Mouse (Mus musculus) liver, embryonic 16.5 days (tissue): ENCODE measurements around the gene Gm36864. TPM values are rescaled to one million over a fixed set of nuclear protein-coding genes. Genes with fewer than 3 reads are reported as not detected.

ENCODE experiments used
- ATAC-seq: fragments of 200-750 bp; cut with Nextera tagmentation; 2 replicates; pipeline ENCODE4 v1.8.0; 2017; ENCODE audit warnings: low read depth, mild to moderate bottlenecking, moderate number of reproducible peaks, moderate library complexity
- H3K27ac ChIP-seq: fragments of 300-500 bp; sonication (generic); 2 replicates; pipeline ENCODE4 v1.5.1; 2014; ENCODE audit warnings: mild to moderate bottlenecking, low read length
- H3K27me3 ChIP-seq: fragments of 300-500 bp; sonication (generic); 2 replicates; pipeline ENCODE4 v1.6.1; 2014; ENCODE audit warnings: low read depth, low read length, mixed read lengths; ENCODE audit not compliant: control insufficient read depth, insufficient read depth
- H3K36me3 ChIP-seq: fragments of 300-500 bp; sonication (generic); 2 replicates; pipeline ENCODE4 v1.6.1; 2014; ENCODE audit warnings: mild to moderate bottlenecking; ENCODE audit not compliant: control insufficient read depth, insufficient read depth
- H3K4me1 ChIP-seq: fragments of 300-500 bp; sonication (generic); 2 replicates; pipeline ENCODE4 v1.6.1; 2014; ENCODE audit warnings: low read depth, low read length, mixed read lengths; ENCODE audit not compliant: control insufficient read depth
- H3K4me2 ChIP-seq: fragments of 300-500 bp; sonication (generic); 2 replicates; pipeline ENCODE4 v1.6.1; 2014; ENCODE audit warnings: low read depth, low read length, mixed read lengths
- H3K4me3 ChIP-seq: fragments of 300-500 bp; sonication (generic); 2 replicates; pipeline ENCODE4 v1.5.1; 2014; ENCODE audit warnings: low read depth, mild to moderate bottlenecking, low read length
- H3K9ac ChIP-seq: fragments of 300-500 bp; sonication (generic); 2 replicates; pipeline ENCODE4 v1.6.1; 2014; ENCODE audit warnings: low read depth, low read length
- H3K9me3 ChIP-seq: fragments of 300-500 bp; sonication (generic); replicated peaks from 2 replicates; pipeline ENCODE4 v1.6.1; 2016; ENCODE audit warnings: low read length; ENCODE audit not compliant: control insufficient read depth
- WGBS: fragments of 180-500 bp; shearing (Covaris S2); extraction: QIAGEN DNeasy Blood & Tissue Kit; methylation state at CpG from one replicate; pipeline ENCODE4 v1.1.7; 2014; ENCODE audit not compliant: insufficient replicate concordance; 5-methylcytosine and 5-hydroxymethylcytosine counted together
- polyA plus RNA-seq: library from polyadenylated mRNA; unstranded; fragments of >200 nt; fragmentation: Nextera tagmentation; extraction: Ambion mirVana; gene quantifications from 2 replicates; pipeline ENCODE4 v1.2.1, GENCODE M21; 2015

Gene Gm36864
- polyA plus RNA-seq, 1 experiment from 2014 or later, result not detected

- no peak overlapping the region for H3K27ac ChIP-seq
- no peak overlapping the region for H3K4me3 ChIP-seq
- H3K9ac ChIP-seq, result no peak overlapping the region
- no peaks in the 10 kb centered on the region for H3K27me3 ChIP-seq
- H3K4me1 ChIP-seq, result no peaks in the 10 kb centered on the region
- 12% methylated on average over 1 of the region's 1 CpGs for WGBS
- H3K9me3 ChIP-seq, result no peaks in the 10 kb centered on the region
- H3K4me2 ChIP-seq, result no peak overlapping the region
- no peaks in the 10 kb centered on the region for H3K36me3 ChIP-seq
- no peak for ATAC-seq
Observed at GRCm38 (mm10) chr7:44280959-44281358, 45.0 kb downstream of the Gm36864 start.

- 63% methylated on average over 7 of the region's 7 CpGs for WGBS
- Histone ChIP-seq H3K4me1 (no peaks in the 10 kb centered on the region), H3K27me3 (no peaks in the 10 kb centered on the region), H3K4me2 (no peak overlapping the region), H3K9me3 (no peaks in the 10 kb centered on the region), H3K36me3 (no peaks in the 10 kb centered on the region), H3K4me3 (no peak overlapping the region), H3K9ac (no peak overlapping the region), H3K27ac (no peak overlapping the region)
- ATAC-seq, result no peak
Observed at GRCm38 (mm10) chr7:44281586-44281985, 45.6 kb downstream of the Gm36864 start.

DNA sequence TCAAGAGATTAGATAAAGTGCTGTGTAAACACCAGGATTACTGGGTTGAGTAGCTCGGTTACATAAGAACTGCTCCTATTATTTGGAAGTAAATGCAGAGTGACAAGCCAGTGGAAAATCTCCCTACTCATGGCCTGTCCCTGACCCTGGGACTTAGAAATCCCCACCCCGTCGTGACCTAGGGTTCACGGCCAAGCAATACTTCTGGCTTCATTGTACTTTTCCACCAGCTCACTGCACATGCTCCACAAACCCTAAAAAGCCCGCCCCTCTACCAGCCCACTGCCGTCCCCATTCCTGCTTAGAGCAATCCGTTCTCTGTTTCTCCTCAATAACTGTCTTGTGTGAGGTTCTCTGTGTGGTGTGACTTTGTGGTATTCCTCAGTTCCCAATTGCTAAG is 51.8 kb downstream of the Gm36864 start:
- no peak for ATAC-seq
- Histone ChIP-seq H3K4me1 (no peaks in the 10 kb centered on the region), H3K9ac (no peak overlapping the region), H3K9me3 (no peaks in the 10 kb centered on the region), H3K27ac (no peak overlapping the region), H3K27me3 (no peaks in the 10 kb centered on the region), H3K4me3 (no peak overlapping the region), H3K36me3 (no peaks in the 10 kb centered on the region), H3K4me2 (no peak overlapping the region)
- WGBS, result 44% methylated on average over 7 of the region's 7 CpGs

GRCm38 (mm10) chr7:44290986-44291385 is 55.0 kb downstream of the Gm36864 start:
- Histone ChIP-seq H3K4me2 (no peak overlapping the region), H3K9ac (no peak overlapping the region), H3K4me3 (no peak overlapping the region), H3K27me3 (no peaks in the 10 kb centered on the region), H3K36me3 (no peaks in the 10 kb centered on the region), H3K27ac (no peak overlapping the region), H3K9me3 (no peaks in the 10 kb centered on the region), H3K4me1 (no peaks in the 10 kb centered on the region)
- 49% methylated on average over 4 of the region's 4 CpGs for WGBS
- no peak for ATAC-seq

- H3K9ac ChIP-seq, result no peak overlapping the region
- no peak for ATAC-seq
- WGBS, result 30% methylated on average over 4 of the region's 4 CpGs
Observed at GRCm38 (mm10) chr7:44291418-44291817, 55.4 kb downstream of the Gm36864 start.

More at GRCm38 (mm10) chr7:44291418-44291817, 55.4 kb downstream of the Gm36864 start:
- no peaks in the 10 kb centered on the region for H3K9me3 ChIP-seq
- H3K27ac ChIP-seq, result no peak overlapping the region
- no peak overlapping the region for H3K4me2 ChIP-seq
- H3K36me3 ChIP-seq, result no peaks in the 10 kb centered on the region
- no peak overlapping the region for H3K4me3 ChIP-seq
- H3K27me3 ChIP-seq, result no peaks in the 10 kb centered on the region
- H3K4me1 ChIP-seq, result no peaks in the 10 kb centered on the region

Other genes with a start within 250 kb of the Gm36864 start
- gene Klk1b11, start 240.3 kb upstream of the Gm36864 start, polyA plus RNA-seq, result not detected in 2 replicates
- 0.26 TPM in 1 of 2 replicates, not detected in the other for gene Klk1b26, start 224.0 kb upstream of the Gm36864 start, polyA plus RNA-seq
- gene Klk1b27, start 183.9 kb upstream of the Gm36864 start, polyA plus RNA-seq, result not detected in 2 replicates
- gene Klk1b21, start 133.8 kb upstream of the Gm36864 start, polyA plus RNA-seq, result not detected in 2 replicates
- not detected in 2 replicates for gene Klk1b22, start 123.5 kb upstream of the Gm36864 start, polyA plus RNA-seq
- 0.06 TPM in 1 of 2 replicates, not detected in the other for gene Klk1b16, start 99.4 kb upstream of the Gm36864 start, polyA plus RNA-seq
- gene Klk1b24, start 47.9 kb upstream of the Gm36864 start, polyA plus RNA-seq, result not detected in 2 replicates
- not detected in 2 replicates for gene Klk1b3, start 38.0 kb upstream of the Gm36864 start, polyA plus RNA-seq
- gene Klk1b4, start 28.7 kb upstream of the Gm36864 start, polyA plus RNA-seq, result 0.11 TPM in 1 of 2 replicates, not detected in the other
- gene Klk1b5, start 20.2 kb upstream of the Gm36864 start, polyA plus RNA-seq, result not detected in 2 replicates
- gene Klk1, start 10.8 kb upstream of the Gm36864 start, polyA plus RNA-seq, result 1.1 TPM in 1 of 2 replicates, not detected in the other
- gene 1700028J19Rik, start 10.5 kb downstream of the Gm36864 start, polyA plus RNA-seq, result 1.1 and 1.2 TPM in 2 replicates
- gene 2410002F23Rik, start 10.5 kb downstream of the Gm36864 start, polyA plus RNA-seq, result 23.4 and 24.6 TPM in 2 replicates
- not detected in 2 replicates for gene Acp4, start 21.2 kb downstream of the Gm36864 start, polyA plus RNA-seq
- gene Gm15517, start 25.3 kb downstream of the Gm36864 start, polyA plus RNA-seq, result not detected in 2 replicates
- 0.44 and 0.46 TPM in 2 replicates for gene Clec11a, start 70.7 kb downstream of the Gm36864 start, polyA plus RNA-seq
- 0.01 and 0.02 TPM in 2 replicates for gene Shank1, start 74.1 kb downstream of the Gm36864 start, polyA plus RNA-seq
- 0.04 TPM in 1 of 2 replicates, not detected in the other for gene Syt3, start 147.9 kb downstream of the Gm36864 start, polyA plus RNA-seq
- 0.20 TPM in 1 of 2 replicates, not detected in the other for gene 1700008O03Rik, start 149.6 kb downstream of the Gm36864 start, polyA plus RNA-seq
- not detected in 2 replicates for gene Lrrc4b, start 192.8 kb downstream of the Gm36864 start, polyA plus RNA-seq
- 19.4 and 23.5 TPM in 2 replicates for gene Aspdh, start 229.2 kb downstream of the Gm36864 start, polyA plus RNA-seq
- gene Josd2, start 231.8 kb downstream of the Gm36864 start, polyA plus RNA-seq, result 159 and 174 TPM in 2 replicates